Mouse (Mus musculus) cerebellum, adult 2 months (tissue): ENCODE data around the gene Olfr1120.
"Not testable (repeated sequence)": the region's sequence is repeated elsewhere in the genome, so short reads cannot be mapped to it uniquely, and the experiment has no call there.

Experiments
- CTCF ChIP-seq: fragments of 200-500 bp; IDR thresholded peaks from 2 replicates; pipeline ENCODE4 v1.5.1; 2011; ENCODE audit warnings: low read depth, mild to moderate bottlenecking, control low read depth, low read length, moderate library complexity, borderline replicate concordance; ENCODE audit not compliant: insufficient read depth
- POLR2A ChIP-seq: fragments of 200-500 bp; IDR thresholded peaks from 2 replicates; pipeline ENCODE4 v1.6.1; 2011; ENCODE audit warnings: low read length, control low read depth, borderline replicate concordance; ENCODE audit not compliant: insufficient read depth

- not testable (repeated sequence) for TF ChIP-seq CTCF, POLR2A
These were observed 39.0 kb downstream of the Olfr1120 start for GRCm38 (mm10) chr2:87393605-87394004.
